Mouse (Mus musculus): ENCODE measurements around the gene A130010J15Rik.

Gene A130010J15Rik

DNA sequence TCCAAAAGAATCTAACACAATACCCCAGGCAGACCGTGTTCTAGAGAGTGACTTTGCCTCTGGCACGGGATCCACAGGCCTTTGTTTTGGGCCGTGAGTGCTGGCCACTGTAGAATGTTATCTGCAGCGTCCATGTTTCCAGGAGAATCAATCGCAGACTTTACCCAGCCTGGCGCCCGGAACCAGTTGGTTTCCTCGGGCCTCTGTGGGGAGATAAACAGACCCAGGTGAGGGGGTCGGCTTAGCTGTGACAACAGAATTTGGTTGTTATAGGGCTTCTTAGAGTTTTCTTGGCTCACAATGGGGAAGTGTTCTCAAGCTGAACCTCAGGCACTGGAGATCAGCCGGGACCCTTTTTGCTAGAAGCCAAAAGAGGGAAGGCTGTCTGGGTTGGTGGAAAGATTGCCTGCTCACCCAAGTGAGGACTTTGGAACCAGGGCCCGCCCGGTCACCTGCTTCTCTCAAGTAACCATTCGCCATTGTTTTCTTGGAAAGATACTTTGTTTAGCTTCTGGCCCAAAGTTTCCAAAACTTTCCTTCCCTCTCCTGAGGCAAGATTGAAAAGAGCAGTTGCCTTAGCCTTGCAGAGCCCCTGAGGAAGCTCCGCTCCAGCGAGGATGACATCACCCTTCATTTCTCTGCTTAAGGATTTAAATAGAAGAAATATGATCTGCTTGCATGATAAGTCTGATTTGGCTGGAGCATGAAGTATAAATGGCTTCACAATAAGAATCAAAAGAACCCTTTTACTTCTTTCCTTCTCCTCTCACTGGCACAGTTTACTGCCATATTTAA lies 11.3 kb upstream of the A130010J15Rik start:
- DNase-seq: peak; percentile 29

GRCm38 (mm10) chr1:193157111-193157492 lies 10.7 kb upstream of the A130010J15Rik start:
- no peak for DNase-seq

GRCm38 (mm10) chr1:193159163-193159562 lies 8.7 kb upstream of the A130010J15Rik start:
- DNase-seq: no peak

GRCm38 (mm10) chr1:193159613-193160012 lies 8.2 kb upstream of the A130010J15Rik start:
- DNase-seq: no peak

DNA sequence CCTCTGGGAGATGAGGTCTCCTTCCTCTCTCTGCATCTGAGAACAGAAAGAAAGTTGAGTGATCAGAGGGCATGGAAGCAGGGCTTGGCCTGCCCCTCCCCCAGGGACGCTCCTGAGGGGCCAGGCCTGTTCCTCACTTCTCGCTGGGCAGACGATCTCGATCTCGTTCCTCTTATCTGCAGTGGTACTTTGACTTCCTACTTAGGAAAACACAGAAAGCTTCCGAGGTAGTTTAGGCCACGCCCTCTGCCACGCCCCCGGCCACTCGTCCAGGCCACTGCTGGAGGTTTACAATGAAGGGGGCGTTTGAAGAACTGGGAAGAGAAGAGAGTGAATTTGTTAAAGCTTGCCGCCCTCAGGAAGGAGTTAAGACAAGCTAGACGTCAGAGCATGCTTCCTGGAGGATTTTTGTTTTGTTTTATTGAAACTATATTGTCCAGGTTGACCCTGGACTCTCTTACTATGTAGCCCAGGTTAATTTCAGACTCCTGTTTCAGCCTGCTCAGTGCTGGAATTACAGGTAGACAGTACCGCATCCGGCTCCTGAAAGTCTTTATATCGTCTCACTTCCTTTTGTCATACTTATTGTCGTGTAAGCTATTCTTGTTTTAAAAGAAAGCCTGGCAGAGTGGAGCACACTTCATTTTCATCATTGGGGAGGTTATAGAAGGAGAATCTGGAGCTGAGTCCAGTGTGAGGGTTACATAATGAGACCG lies 7.4 kb upstream of the A130010J15Rik start:
- no peak for DNase-seq

DNA sequence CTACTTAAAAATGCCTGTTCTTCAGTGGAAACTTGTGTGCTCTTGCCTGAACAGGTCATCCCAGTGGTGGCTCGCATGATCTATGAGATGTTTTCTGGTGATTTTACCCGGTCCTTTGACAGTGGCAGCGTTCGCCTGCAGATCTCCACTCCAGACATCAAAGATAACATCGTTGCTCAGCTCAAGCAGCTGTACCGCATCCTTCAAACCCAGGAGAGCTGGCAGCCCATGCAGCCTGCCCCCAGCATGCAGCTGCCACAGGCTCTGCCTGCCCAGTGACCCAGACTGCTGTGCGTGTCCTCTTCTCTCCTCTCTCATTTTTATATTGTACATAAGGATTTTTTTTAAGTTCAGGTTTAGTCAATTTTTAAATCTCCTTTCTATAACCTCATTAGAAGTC lies 1.4 kb downstream of the A130010J15Rik start:
- DNase-seq: no peak

DNA sequence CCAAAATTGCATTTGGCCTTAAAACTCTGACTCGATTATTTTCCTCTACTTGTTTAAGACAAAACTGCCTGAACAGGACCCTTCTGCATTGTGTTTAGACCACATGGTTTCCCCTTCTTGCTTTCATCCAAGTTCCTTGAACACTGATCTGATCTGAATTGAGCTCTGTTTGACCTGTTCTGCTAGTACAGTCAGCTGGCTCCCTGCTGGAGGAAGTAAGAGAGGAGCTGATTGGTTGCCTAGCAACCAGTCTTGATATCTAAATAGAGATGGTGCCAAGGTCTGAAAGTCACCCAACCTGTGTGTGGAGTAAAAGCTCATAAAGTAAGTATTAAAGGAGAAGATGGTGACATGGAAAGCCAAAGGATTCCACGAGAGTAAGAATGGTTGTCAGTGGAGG lies 2.0 kb downstream of the A130010J15Rik start:
- DNase-seq: peak; percentile 35

DNA sequence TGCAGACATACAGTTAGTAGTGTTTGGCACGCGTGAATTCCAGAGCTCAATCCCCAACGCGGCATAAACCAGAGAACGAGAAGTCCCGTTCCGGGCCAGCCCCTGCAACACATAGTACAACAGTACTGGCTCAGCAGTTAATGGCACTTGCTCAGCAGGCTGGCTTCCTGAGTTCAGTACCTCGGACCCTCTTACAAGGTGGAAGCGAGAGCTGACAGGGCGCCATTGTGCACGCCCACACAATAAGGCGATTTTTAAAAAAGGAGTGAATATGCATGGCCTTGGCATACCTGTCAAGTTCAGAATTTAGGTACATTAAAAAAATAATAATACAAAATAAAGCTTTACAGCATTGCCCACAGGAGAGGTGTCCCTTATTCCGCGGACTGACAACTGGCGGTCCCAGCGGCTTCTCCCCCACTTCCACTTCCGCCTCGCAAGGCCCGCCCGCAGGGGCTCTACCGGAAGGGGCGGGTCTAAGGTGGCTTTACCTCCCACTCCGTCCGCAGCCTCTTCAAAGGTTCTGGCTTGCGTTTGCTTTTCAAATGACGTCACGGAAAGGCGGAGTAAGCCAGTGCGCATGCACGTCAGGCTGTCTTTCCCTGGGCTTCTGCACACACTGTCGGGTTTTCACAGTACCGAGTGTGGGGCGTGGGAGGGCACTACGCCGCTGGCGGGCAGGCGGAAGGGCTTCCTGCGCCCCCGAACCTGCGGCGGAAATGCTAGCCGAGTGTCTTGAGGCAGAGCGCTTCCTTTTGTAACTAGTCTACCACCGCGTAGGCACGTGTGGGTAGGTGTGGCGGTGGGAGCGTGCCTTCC lies 5.4 kb downstream of the A130010J15Rik start:
- peak; percentile 96 for DNase-seq

GRCm38 (mm10) chr1:193173810-193174129 lies 5.9 kb downstream of the A130010J15Rik start:
- no peak for DNase-seq

GRCm38 (mm10) chr1:193174143-193174733 lies 6.4 kb downstream of the A130010J15Rik start:
- no peak for DNase-seq

DNA sequence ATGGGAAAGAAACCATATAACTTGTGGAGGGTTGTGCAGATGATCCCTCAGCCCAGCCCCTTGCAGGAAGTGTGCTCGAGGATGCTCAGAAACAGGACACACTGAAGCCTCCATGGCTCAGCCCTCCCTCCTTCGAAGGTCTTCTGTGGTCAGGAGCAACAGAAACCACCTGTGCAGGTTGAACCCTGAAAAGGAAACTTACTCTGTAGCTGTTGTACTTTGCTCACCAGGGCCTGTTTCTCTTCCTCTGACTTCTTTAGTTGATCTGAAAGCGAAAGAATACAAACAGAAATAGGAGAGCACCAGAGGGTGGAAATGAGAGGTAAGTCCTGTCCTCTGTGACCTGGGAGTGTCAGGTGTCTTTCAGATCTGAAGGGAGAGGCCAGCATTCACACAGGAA lies 13.3 kb downstream of the A130010J15Rik start:
- no peak for DNase-seq

DNA sequence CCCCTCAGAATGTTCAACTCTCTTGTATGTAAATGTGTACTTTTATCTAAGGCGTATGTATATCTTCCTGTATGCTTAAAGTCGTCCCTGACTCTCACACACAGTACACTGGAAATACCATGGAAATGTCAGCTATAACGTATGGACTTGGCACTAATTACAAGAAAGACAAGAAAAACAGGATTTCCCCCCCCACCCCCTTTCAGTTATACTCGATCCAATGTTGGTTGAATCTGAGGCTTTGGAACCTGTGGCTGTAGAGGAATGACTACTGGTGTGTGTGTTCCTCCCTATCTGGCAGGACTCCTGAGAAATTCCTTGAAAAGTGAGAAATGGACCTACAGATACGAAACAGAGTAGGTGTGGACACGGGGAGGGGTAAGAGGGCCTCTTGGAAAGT lies 20.4 kb downstream of the A130010J15Rik start:
- DNase-seq: no peak

DNA sequence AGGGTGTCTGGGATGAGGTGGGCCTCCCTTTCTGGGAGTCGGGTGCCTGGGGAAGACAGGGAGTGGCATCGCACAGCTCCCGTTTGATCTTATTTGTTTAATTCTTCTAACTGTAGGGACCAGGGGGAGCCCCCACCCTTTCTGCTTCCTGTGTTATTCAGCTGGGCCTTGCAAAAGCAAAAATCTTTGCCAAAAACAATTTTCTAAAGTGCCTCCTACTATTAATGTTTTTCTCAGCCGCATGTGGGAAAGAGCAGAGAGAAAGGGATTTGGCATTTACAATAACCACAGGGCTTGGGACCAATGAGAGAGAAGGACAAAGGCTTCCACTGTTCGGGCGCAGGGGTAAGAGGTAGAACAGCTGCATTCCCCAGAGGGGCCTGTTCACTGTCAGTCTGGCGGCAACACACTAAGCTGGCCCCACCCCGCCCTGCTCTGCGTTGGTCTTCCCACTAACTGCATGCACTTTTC lies 21.3 kb downstream of the A130010J15Rik start:
- DNase-seq: no peak

DNA sequence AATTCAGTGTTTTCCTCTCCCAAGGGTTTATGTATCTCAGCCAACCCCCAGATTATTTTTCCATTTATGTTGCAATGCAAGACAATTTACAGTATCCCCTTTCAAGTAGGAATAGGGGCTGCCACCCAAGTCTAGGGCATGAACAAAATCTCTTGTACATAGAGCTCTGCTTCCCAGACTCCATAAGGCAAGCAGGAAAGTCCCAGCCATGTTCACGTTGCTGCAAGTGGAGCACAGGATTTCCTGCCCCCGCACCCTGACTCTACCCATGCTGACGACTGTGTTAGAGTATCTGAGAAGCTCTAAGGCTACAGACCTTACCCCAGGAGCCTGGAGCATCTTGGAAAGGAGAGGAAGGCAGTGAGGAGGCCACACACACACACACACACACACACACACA lies 21.9 kb downstream of the A130010J15Rik start:
- no peak for DNase-seq

DNA sequence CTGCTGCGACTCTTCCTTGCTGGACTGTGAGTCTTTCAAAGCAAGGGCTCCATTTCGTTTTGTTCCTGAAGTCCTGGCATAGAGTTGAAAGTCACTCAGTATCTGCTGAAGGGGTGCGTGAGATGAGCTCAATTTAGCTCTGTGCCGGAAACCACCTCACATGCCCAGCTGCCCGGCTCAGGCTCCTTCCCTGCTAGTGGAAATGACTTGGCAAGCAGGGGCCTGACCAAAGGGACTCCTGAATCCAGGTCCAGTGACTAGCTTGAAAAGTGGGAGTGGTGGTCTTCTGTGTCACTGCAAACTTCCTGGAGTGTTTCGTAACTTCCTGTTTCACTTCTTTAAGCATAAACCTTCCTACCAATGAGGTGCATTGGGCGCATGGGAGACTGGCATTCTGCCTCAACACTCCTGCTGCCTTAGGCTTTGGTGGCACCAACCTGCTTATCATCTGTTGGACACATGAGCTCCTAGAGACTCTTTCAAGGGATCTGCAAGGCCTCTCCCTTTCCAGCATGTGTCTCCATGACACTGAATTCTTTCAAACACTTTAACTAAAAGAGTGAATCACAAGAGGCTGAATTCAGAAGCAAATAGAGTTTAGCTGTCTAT lies 23.9 kb downstream of the A130010J15Rik start:
- no peak for DNase-seq

DNA sequence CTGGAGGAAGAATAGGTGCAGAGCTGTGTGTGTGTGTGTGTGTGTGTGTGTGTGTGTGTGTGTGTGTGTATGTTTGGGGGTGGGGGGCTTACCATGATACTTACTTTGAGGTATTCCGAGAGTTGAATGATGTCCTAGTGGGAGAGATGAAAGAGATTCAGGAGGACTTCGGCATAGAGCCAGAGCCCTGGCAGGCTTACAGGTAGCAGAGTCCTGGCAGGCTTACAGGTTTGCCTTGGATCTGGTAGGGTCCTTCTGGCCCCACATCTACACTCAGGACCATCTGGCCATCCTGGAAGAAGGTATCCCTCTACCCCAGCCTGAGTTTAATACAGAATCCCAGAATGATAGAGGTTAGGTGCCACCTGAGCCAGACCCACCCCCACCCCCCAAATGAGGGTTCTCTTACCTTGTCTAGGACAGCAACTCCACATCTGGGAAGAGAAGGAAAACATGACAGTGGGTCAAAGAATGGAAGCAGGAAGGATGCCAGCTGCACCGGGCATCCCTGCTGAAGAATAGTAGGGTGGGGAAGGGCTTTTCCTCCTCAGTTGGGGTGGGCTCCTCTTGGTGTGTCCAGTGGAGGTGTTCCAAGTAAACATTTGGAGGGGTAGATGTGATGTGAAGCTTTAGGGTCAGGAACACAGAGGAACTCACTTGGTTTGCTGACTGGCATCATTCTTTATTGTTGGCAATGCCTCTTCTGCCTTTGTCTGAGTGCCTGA lies 26.7 kb downstream of the A130010J15Rik start:
- DNase-seq: no peak

GRCm38 (mm10) chr1:193195169-193195810 lies 27.4 kb downstream of the A130010J15Rik start:
- no peak for DNase-seq

DNA sequence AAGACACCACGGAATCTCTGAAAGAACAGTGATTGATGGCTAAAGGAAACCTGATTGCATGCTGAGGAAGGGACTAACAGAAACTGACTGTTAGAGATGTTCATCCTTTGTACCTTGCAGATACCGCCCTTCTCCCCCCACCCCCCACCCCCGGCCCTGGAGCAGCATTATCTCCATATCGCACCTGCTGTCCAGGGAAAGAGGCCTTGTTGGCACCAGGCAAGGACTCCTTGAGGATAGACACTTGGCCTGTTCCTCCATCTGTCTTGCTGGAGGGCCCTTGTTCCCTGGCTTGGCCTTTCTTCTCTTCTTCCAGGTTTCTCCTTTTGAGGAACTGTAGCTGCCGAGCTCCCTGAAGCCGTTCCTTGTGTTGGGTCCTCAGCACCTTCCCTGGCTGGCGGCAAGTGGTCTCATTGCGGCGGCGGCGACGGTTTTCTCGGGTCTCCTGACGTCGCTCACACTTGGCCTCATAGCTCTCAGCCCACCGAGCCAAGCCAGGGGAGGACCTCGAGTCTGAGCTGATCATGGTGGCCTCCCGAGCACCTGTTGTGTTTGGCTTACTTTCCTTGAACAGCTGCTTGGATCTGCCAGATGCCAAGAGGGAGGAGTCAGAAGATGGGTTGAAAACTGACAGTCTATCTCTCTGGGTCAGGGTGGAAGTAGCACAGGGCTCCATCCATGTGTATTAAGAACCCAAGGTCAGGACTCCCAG lies 29.8 kb downstream of the A130010J15Rik start:
- DNase-seq: no peak

- no peak for DNase-seq
Measured at GRCm38 (mm10) chr1:193198312-193198711, 30.5 kb downstream of the A130010J15Rik start.

DNA sequence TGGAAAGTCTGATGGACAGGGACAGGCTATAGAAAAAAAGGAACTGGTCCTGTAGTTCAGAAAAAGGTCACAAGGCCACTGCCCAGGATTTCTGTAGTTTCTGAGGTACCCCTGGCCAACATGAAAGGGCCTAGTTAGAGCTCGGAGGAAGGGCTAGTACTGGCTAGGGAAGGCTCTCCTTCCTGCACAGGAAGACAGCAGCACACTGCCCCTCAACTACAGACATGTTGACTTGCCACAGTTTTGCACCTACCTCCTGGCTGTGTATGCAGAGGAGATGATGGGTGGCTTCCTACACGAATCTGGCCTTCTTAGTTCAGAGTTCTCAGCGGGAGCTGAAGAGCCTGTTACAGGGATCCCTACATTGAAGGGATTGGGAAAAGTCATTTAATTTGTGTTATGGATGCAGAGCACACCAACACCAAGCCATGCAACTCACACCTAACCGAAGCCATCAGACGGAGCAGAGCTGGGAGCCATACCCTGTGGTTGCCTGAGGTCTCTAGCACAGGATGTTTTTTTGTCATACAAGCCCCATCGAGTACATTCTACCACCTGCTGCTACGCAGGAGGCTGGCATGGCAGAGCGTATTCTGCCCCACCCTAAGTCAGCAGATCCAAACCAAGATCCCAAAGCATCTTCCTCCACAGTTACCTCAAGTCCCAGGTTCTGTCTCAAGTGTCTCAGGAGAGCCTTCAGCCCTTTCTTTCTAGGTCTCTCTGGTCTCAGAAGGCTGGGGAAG lies 33.0 kb downstream of the A130010J15Rik start:
- no peak for DNase-seq

Data from kidney, adult 11 months (tissue).